Mouse (Mus musculus): ENCODE results near the gene Olfr1148.

Gene Olfr1148

GRCm38 (mm10) chr2:87830233-87830632 is at the start of gene Olfr1148:
Olfr1148 (plus strand) TSS chr2:87830533.
- DNase-seq (ENCODE audit: low read depth, low spot score) = no peak

- DNase-seq (ENCODE audit: low read depth, low spot score) = no peak
Measured at GRCm38 (mm10) chr2:87800292-87800691, 30.0 kb upstream of the Olfr1148 start, which contains the start of gene Olfr1143. Olfr1143 (plus strand) TSS chr2:87800592.

- DNase-seq (ENCODE audit: low read depth, low spot score) = no peak
Measured at GRCm38 (mm10) chr2:87809522-87809921, 20.8 kb upstream of the Olfr1148 start, which contains the start of gene Olfr1145. Olfr1145 (plus strand) TSS chr2:87809822.

- no peak for DNase-seq (ENCODE audit: low read depth, low spot score)
Measured at GRCm38 (mm10) chr2:87843693-87844092, 13.4 kb downstream of the Olfr1148 start, which contains the start of gene Olfr1150-ps1. Olfr1150-ps1 (plus strand) TSS chr2:87843993.

GRCm38 (mm10) chr2:87855562-87855961 is 25.2 kb downstream of the Olfr1148 start, which contains the start of gene Olfr1151:
Olfr1151 (plus strand) TSS chr2:87855862.
- DNase-seq (ENCODE audit: low read depth, low spot score) = no peak

GRCm38 (mm10) chr2:87866192-87866591 is 35.9 kb downstream of the Olfr1148 start, which contains the start of gene Olfr1152:
Olfr1152 (plus strand) TSS chr2:87866492.
- no peak for DNase-seq (ENCODE audit: low read depth, low spot score)
